Mouse (Mus musculus) erythroblast, adult 5-6 weeks (primary cell): ENCODE results near the gene Pnp. TPM values are rescaled to one million over a fixed set of nuclear protein-coding genes. Genes with fewer than 3 reads are reported as not detected.
"Not testable (repeated sequence)": the region's sequence is repeated elsewhere in the genome, so short reads cannot be mapped to it uniquely, and the experiment has no call there.

Experiments used
- ATAC-seq: replicated peaks from 2 replicates; pipeline ENCODE4 v1.8.0; 2016; ENCODE audit warnings: moderate number of reproducible peaks, mild to moderate bottlenecking, moderate TSS enrichment, inconsistent platforms; ENCODE audit not compliant: poor library complexity, low FRiP score, severe bottlenecking
- total RNA-seq, 2 experiments: library from RNA; stranded (forward) in 1 of 2; stranded (reverse) in 1 of 2; fragments of 150-400 nt in 1 of 2; fragments of 200-764, 138-1000 nt in 1 of 2; gene quantifications; 2 replicates each; pipeline versions ENCODE4 v1.2.3 to v1.2.4; 2015 to 2017; ENCODE audit warnings: low replicate concordance in 2 of 2

Pnp gene
- total RNA-seq, 2 experiments from 2014 or later: 415 to 542 TPM

GRCm38 (mm10) chr14:50927366-50927765 lies 3.5 kb upstream of the Pnp start:
- no peak for ATAC-seq

GRCm38 (mm10) chr14:50929951-50930350 lies 931 bp upstream of the Pnp start:
- no peak for ATAC-seq

- peak; percentile 69 for ATAC-seq
Measured at GRCm38 (mm10) chr14:50930377-50930753, 517 bp upstream of the Pnp start.

GRCm38 (mm10) chr14:50931493-50932020 lies 675 bp downstream of the Pnp start:
- peak; percentile 63; the same call in 1 of the 2 replicates for ATAC-seq

- ATAC-seq: no peak
Measured at GRCm38 (mm10) chr14:50936649-50937048, 5.8 kb downstream of the Pnp start.

- no peak for ATAC-seq
Measured at GRCm38 (mm10) chr14:50938119-50938908, 7.4 kb downstream of the Pnp start.

- ATAC-seq: no peak
Measured at GRCm38 (mm10) chr14:50938940-50939339, 8.1 kb downstream of the Pnp start.

GRCm38 (mm10) chr14:50943932-50944667 lies 13.2 kb downstream of the Pnp start, which contains the start of gene Gm49342:
TSS of gene Gm49342 (plus strand) at chr14:50944517.
- ATAC-seq: peak; percentile 88

- ATAC-seq: peak; percentile 78
Measured at GRCm38 (mm10) chr14:50944668-50945033, 13.8 kb downstream of the Pnp start.

GRCm38 (mm10) chr14:50945081-50945480 lies 14.2 kb downstream of the Pnp start:
- 0 out of 2 replicates have a peak, but pooled peaks have one; percentile 11 for ATAC-seq

- peak; percentile 26 for ATAC-seq
Measured at GRCm38 (mm10) chr14:50945526-50945925, 14.6 kb downstream of the Pnp start.

- no peak for ATAC-seq
Measured at GRCm38 (mm10) chr14:50955487-50955886, 24.6 kb downstream of the Pnp start.

GRCm38 (mm10) chr14:50955942-50956508 lies 25.1 kb downstream of the Pnp start, which contains the start of gene Pnp2:
TSS of gene Pnp2 (plus strand) at chr14:50955992.
- ATAC-seq: peak; percentile 76

GRCm38 (mm10) chr14:50956724-50957123 lies 25.8 kb downstream of the Pnp start:
- not testable (repeated sequence) for ATAC-seq

GRCm38 (mm10) chr14:50957146-50957545 lies 26.3 kb downstream of the Pnp start:
- peak; percentile 26 for ATAC-seq

GRCm38 (mm10) chr14:50958289-50958995 lies 27.6 kb downstream of the Pnp start:
- ATAC-seq: peak; percentile 63

- no peak for ATAC-seq
Measured at GRCm38 (mm10) chr14:50968216-50968980, 37.5 kb downstream of the Pnp start.

- ATAC-seq: no peak
Measured at GRCm38 (mm10) chr14:50969041-50969440, 38.2 kb downstream of the Pnp start.
